Mouse (Mus musculus): ENCODE results near the gene Mdc1. TPM values are rescaled to one million over a fixed set of nuclear protein-coding genes. Genes with fewer than 3 reads are reported as not detected.
A peak's percentile ranks its signal among the peaks of the same experiment; 100 is the strongest.
"Not testable (repeated sequence)": the region's sequence is repeated elsewhere in the genome, so short reads cannot be mapped to it uniquely, and the experiment has no call there.

The Mdc1 gene
- polyA plus RNA-seq, 1 experiment from 2014 or later: 12.7 TPM

- H3K27ac ChIP-seq: peak overlapping the region; percentile 99
- peak overlapping the region; percentile 99 for H3K9ac ChIP-seq (replicated peaks)
- no peaks in the 10 kb centered on the region for H3K9me3 ChIP-seq
- H3K4me3 ChIP-seq (replicated peaks): peak overlapping the region; percentile 94
- H3K36me3 ChIP-seq: peaks cover 41% of the 10 kb centered on the region
- WGBS: 0% methylated on average over 18 of the region's 18 CpGs
- H3K4me2 ChIP-seq (replicated peaks): peak overlapping the region; percentile 86
- ATAC-seq: no peak
- peaks cover 59% of the 10 kb centered on the region for H3K4me1 ChIP-seq (replicated peaks)
- H3K27me3 ChIP-seq: no peaks in the 10 kb centered on the region
Observed at GRCm38 (mm10) chr17:35837487-35837886, 3.8 kb upstream of the Mdc1 start.

- peak within 1 kb of the TSS; percentile 99 for H3K27ac ChIP-seq
- H3K4me3 ChIP-seq (replicated peaks): peak within 1 kb of the TSS; percentile 94
- H3K36me3 ChIP-seq: peaks cover 37% of the 10 kb centered on the region
- H3K4me2 ChIP-seq (replicated peaks): peak within 1 kb of the TSS; percentile 86
- no peaks in the 10 kb centered on the region for H3K9me3 ChIP-seq
- no peaks in the 10 kb centered on the region for H3K27me3 ChIP-seq
- H3K4me1 ChIP-seq (replicated peaks): peaks cover 63% of the 10 kb centered on the region
- WGBS: under 1% methylated on average over 29 of the region's 29 CpGs
- H3K9ac ChIP-seq (replicated peaks): peak within 1 kb of the TSS; percentile 99
- peak; percentile 76 for ATAC-seq
Observed at GRCm38 (mm10) chr17:35838122-35838544, 3.2 kb upstream of the Mdc1 start, which contains the start of gene Tubb5. Tubb5 (minus strand) TSS chr17:35838306.

- 2% methylated on average over 5 of the region's 5 CpGs for WGBS
- ATAC-seq: no peak
- H3K4me1 ChIP-seq (replicated peaks): peaks cover 58% of the 10 kb centered on the region
Observed at GRCm38 (mm10) chr17:35838570-35838969, 2.7 kb upstream of the Mdc1 start.

GRCm38 (mm10) chr17:35839002-35839401 is 2.3 kb upstream of the Mdc1 start:
- ATAC-seq: not testable (repeated sequence)

More at GRCm38 (mm10) chr17:35838570-35838969, 2.7 kb upstream of the Mdc1 start:
- peak overlapping the region; percentile 64 for H3K9ac ChIP-seq (replicated peaks)
- H3K9me3 ChIP-seq: no peaks in the 10 kb centered on the region
- H3K4me2 ChIP-seq (replicated peaks): peak overlapping the region; percentile 86
- no peaks in the 10 kb centered on the region for H3K27me3 ChIP-seq
- peak overlapping the region; percentile 94 for H3K4me3 ChIP-seq (replicated peaks)
- peaks cover 32% of the 10 kb centered on the region for H3K36me3 ChIP-seq
- peak overlapping the region; percentile 99 for H3K27ac ChIP-seq

GRCm38 (mm10) chr17:35840561-35840960 is 754 bp upstream of the Mdc1 start:
- no peak overlapping the region; the same call in 1 of the 2 replicates for H3K9ac ChIP-seq (replicated peaks)
- H3K4me1 ChIP-seq (replicated peaks): peaks cover 38% of the 10 kb centered on the region
- peaks cover 22% of the 10 kb centered on the region for H3K36me3 ChIP-seq
- peak overlapping the region; percentile 70; the same call in 1 of the 2 replicates for H3K27ac ChIP-seq
- no peaks in the 10 kb centered on the region for H3K9me3 ChIP-seq
- WGBS: 57% methylated on average over 14 of the region's 14 CpGs
- H3K27me3 ChIP-seq: no peaks in the 10 kb centered on the region
- peak overlapping the region; percentile 59 for H3K4me3 ChIP-seq (replicated peaks)
- H3K4me2 ChIP-seq (replicated peaks): peak overlapping the region; percentile 49
- ATAC-seq: no peak

More at GRCm38 (mm10) chr17:35839002-35839401, 2.3 kb upstream of the Mdc1 start:
- Histone ChIP-seq H3K27ac (peak overlapping the region; percentile 99), H3K36me3 (peaks cover 28% of the 10 kb centered on the region), H3K4me2 (replicated peaks) (peak overlapping the region; percentile 86), H3K4me3 (replicated peaks) (peak overlapping the region; percentile 94), H3K4me1 (replicated peaks) (peaks cover 54% of the 10 kb centered on the region), H3K9ac (replicated peaks) (peak overlapping the region; percentile 64)
- H3K9me3 ChIP-seq, H3K27me3 ChIP-seq: not testable (repeated sequence)
- 52% methylated on average over 3 of the region's 3 CpGs for whole genome bisulfite sequencing

GRCm38 (mm10) chr17:35842006-35842405 is 691 bp downstream of the Mdc1 start:
- Histone ChIP-seq H3K9me3 (no peaks in the 10 kb centered on the region), H3K4me3 (replicated peaks) (peak overlapping the region; percentile 59), H3K27me3 (no peaks in the 10 kb centered on the region), H3K4me1 (replicated peaks) (peaks cover 32% of the 10 kb centered on the region), H3K4me2 (replicated peaks) (peak overlapping the region; percentile 75), H3K9ac (replicated peaks) (peak overlapping the region; percentile 68), H3K27ac (peak overlapping the region; percentile 63), H3K36me3 (peaks cover 23% of the 10 kb centered on the region)
- WGBS: 18% methylated on average over 11 of the region's 11 CpGs
- ATAC-seq: no peak

GRCm38 (mm10) chr17:35843514-35843913 is 2.2 kb downstream of the Mdc1 start:
- Histone ChIP-seq H3K4me2 (replicated peaks) (no peak overlapping the region), H3K4me1 (replicated peaks) (peaks cover 31% of the 10 kb centered on the region), H3K27ac (no peak overlapping the region), H3K4me3 (replicated peaks) (no peak overlapping the region), H3K9me3 (no peaks in the 10 kb centered on the region), H3K27me3 (no peaks in the 10 kb centered on the region), H3K9ac (replicated peaks) (no peak overlapping the region), H3K36me3 (peaks cover 38% of the 10 kb centered on the region)
- no peak for ATAC-seq
- 93% methylated on average over 3 of the region's 3 CpGs for WGBS

GRCm38 (mm10) chr17:35848112-35848511 is 6.8 kb downstream of the Mdc1 start:
- Histone ChIP-seq H3K4me3 (replicated peaks) (no peak overlapping the region), H3K27me3 (no peaks in the 10 kb centered on the region), H3K9ac (replicated peaks) (no peak overlapping the region), H3K9me3 (no peaks in the 10 kb centered on the region), H3K27ac (no peak overlapping the region), H3K4me1 (replicated peaks) (peaks cover under 1% of the 10 kb centered on the region; the same call in 1 of the 2 replicates), H3K4me2 (replicated peaks) (no peak overlapping the region), H3K36me3 (peaks cover 81% of the 10 kb centered on the region)
- 57% methylated on average over 1 of the region's 1 CpGs for WGBS
- no peak for ATAC-seq

- Histone ChIP-seq H3K9me3 (no peaks in the 10 kb centered on the region), H3K4me3 (replicated peaks) (no peak overlapping the region), H3K27me3 (no peaks in the 10 kb centered on the region), H3K9ac (replicated peaks) (no peak overlapping the region), H3K36me3 (peaks cover 87% of the 10 kb centered on the region), H3K27ac (no peak overlapping the region), H3K4me2 (replicated peaks) (no peak overlapping the region), H3K4me1 (replicated peaks) (no peaks in the 10 kb centered on the region)
- 92% methylated on average over 3 of the region's 3 CpGs for WGBS
- ATAC-seq: no peak
Observed at GRCm38 (mm10) chr17:35850974-35851373, 9.7 kb downstream of the Mdc1 start.

GRCm38 (mm10) chr17:35859371-35859770 is 18.1 kb downstream of the Mdc1 start:
- H3K36me3 ChIP-seq: peaks cover 22% of the 10 kb centered on the region
- H3K4me3 ChIP-seq (replicated peaks): no peak overlapping the region
- ATAC-seq: no peak
- no peak overlapping the region for H3K9ac ChIP-seq (replicated peaks)
- H3K4me2 ChIP-seq (replicated peaks): no peak overlapping the region
- H3K27ac ChIP-seq: no peak overlapping the region
- no peaks in the 10 kb centered on the region for H3K9me3 ChIP-seq
- 84% methylated on average over 1 of the region's 1 CpGs for WGBS
- peaks cover 17% of the 10 kb centered on the region for H3K4me1 ChIP-seq (replicated peaks)
- no peaks in the 10 kb centered on the region for H3K27me3 ChIP-seq

- Histone ChIP-seq H3K4me3 (replicated peaks) (no peak overlapping the region), H3K4me2 (replicated peaks) (no peak overlapping the region), H3K4me1 (replicated peaks) (peaks cover 21% of the 10 kb centered on the region), H3K9ac (replicated peaks) (no peak overlapping the region), H3K27me3 (no peaks in the 10 kb centered on the region), H3K9me3 (no peaks in the 10 kb centered on the region), H3K36me3 (peaks cover 18% of the 10 kb centered on the region), H3K27ac (no peak overlapping the region)
- ATAC-seq: no peak
- 65% methylated on average over 2 of the region's 2 CpGs for WGBS
Observed at GRCm38 (mm10) chr17:35859835-35860234, 18.5 kb downstream of the Mdc1 start.

GRCm38 (mm10) chr17:35860831-35861197 is 19.5 kb downstream of the Mdc1 start:
- 3% methylated on average over 12 of the region's 12 CpGs for WGBS
- ATAC-seq: peak; percentile 3; the same call in 1 of the 2 replicates

More at GRCm38 (mm10) chr17:35860831-35861197, 19.5 kb downstream of the Mdc1 start:
- Histone ChIP-seq H3K27me3 (no peaks in the 10 kb centered on the region), H3K4me3 (replicated peaks) (peak overlapping the region; percentile 58), H3K9me3 (no peaks in the 10 kb centered on the region), H3K36me3 (peaks cover 15% of the 10 kb centered on the region), H3K9ac (replicated peaks) (peak overlapping the region; percentile 72), H3K4me2 (replicated peaks) (peak overlapping the region; percentile 60), H3K27ac (peak overlapping the region; percentile 94), H3K4me1 (replicated peaks) (peaks cover 26% of the 10 kb centered on the region)
